8 mouse cellular contexts compared by ENCODE assay signal in the genomic region with DNA sequence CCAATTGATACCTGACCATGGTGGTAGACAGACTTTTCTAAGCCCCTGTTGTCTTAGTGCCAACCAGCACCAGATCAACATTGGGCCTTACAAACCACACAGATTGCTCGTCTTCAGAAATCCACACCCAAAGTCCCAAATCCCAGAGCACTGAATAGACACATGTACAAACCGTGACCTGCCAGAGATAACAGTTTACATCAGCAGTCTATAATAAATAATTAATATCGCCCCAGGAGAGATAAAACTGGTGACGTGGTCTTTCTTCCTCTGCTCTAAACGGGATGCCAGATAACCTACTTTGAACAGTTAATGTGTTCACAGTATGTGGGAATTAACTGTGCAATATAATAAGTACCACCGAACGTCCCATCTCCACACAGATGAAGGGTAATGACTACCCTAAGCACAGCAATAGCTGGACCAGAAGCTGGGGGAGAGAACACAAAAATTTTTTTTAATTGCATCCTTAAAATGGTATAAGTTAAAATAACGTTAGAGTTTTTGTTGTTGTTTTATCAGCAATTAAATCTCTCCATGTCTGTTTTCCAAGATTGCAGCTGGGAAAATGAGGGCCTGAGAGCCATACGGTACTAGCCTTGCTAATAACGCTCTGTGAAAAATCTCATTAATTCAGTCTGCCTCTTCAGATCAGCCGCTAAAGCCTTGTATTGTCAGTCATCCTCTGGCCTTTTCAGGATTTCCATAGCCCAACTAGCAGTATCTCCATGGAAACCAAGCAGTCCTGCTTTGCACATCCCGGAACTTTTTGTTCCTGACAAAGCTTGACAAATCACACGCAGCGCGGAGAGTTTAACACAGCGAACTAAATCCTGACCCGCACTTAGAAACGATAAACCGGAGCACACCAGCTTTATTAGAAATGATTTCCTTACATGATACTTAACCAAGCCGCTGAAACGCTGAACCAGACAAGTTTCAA.
DNase-seq lines count a peak whose midpoint lies in the region; ATAC-seq and TF ChIP-seq lines count a peak whose summit lies in the region.

No protein-coding gene starts in this region.

- no peak overlapping the region for H3K4me3 ChIP-seq in ES-E14 (ENCODE audit: insufficient read depth in 1 of 2, low read depth in 1 of 2, low read length in 2 of 2, poor library complexity in 1 of 2, severe bottlenecking in 1 of 2)
- H3K4me3 ChIP-seq in heart, embryonic 14.5 days (ENCODE audit: control insufficient read depth in 1 of 2, insufficient read depth in 1 of 2, low read depth in 1 of 2, low read length in 2 of 2): peak overlapping the region in 1 of 2 experiments; percentile 20; a peak in 2 of 4 replicates
- H3K4me3 ChIP-seq in neural tube, embryonic 14.5 days (ENCODE audit: low read depth, low read length): no peak overlapping the region

- H3K4me1 ChIP-seq in ES-E14 (ENCODE audit: control insufficient read depth in 2 of 2, insufficient read depth in 2 of 2, low read length in 2 of 2, poor library complexity in 1 of 2): no peaks in the 10 kb centered on the region
- peaks cover 0 to 5% of the 10 kb centered on the region in 2 experiments; a peak in 1 of 4 replicates for H3K4me1 ChIP-seq in heart, embryonic 14.5 days (ENCODE audit: control insufficient read depth in 2 of 2, insufficient read depth in 2 of 2, low read length in 2 of 2)
- H3K4me1 ChIP-seq in neural tube, embryonic 14.5 days (ENCODE audit: control insufficient read depth, insufficient read depth, low read length): peaks cover 23% of the 10 kb centered on the region

- WGBS in heart, embryonic 14.5 days: 24% methylated on average over 21 of the region's 21 CpGs
- WGBS in neural tube, embryonic 14.5 days: 7% methylated on average over 21 of the region's 21 CpGs

- no peaks in the 10 kb centered on the region for H3K9me3 ChIP-seq in ES-E14 (ENCODE audit: control insufficient read depth, insufficient read depth, low read depth, low read length)
- H3K9me3 ChIP-seq in heart, embryonic 14.5 days (ENCODE audit: control insufficient read depth, low read length): no peaks in the 10 kb centered on the region
- no peaks in the 10 kb centered on the region for H3K9me3 ChIP-seq in neural tube, embryonic 14.5 days (ENCODE audit: control insufficient read depth, low read length)

- ATAC-seq in heart, embryonic 14.5 days (ENCODE audit: insufficient number of reproducible peaks, insufficient read depth, low FRiP score, low read depth): no peak
- ATAC-seq in neural tube, embryonic 14.5 days (ENCODE audit: low read depth): peak; percentile 82

- peak overlapping the region; percentile 50 for H3K4me2 ChIP-seq in heart, embryonic 14.5 days (ENCODE audit: low read length)
- H3K4me2 ChIP-seq in neural tube, embryonic 14.5 days (ENCODE audit: low read depth, low read length): peak overlapping the region; percentile 41

- H3K27ac ChIP-seq in ES-E14 (ENCODE audit: insufficient read depth, low read depth, low read length, poor library complexity, severe bottlenecking): no peak overlapping the region
- H3K27ac ChIP-seq in heart, embryonic 14.5 days (replicated peaks in 1 of 2; ENCODE audit: control insufficient read depth in 1 of 2, insufficient read depth in 1 of 2, low read depth in 2 of 2, low read length in 2 of 2): no peak overlapping the region
- H3K27ac ChIP-seq in neural tube, embryonic 14.5 days (ENCODE audit: low read depth, low read length): no peak overlapping the region

- no peaks in the 10 kb centered on the region for H3K36me3 ChIP-seq in ES-E14 (ENCODE audit: control insufficient read depth, insufficient read depth, low read length, poor library complexity, severe bottlenecking)
- H3K36me3 ChIP-seq in heart, embryonic 14.5 days (ENCODE audit: control insufficient read depth, insufficient read depth, low read length): no peaks in the 10 kb centered on the region
- H3K36me3 ChIP-seq in neural tube, embryonic 14.5 days (ENCODE audit: control insufficient read depth, insufficient read depth, low read length): no peaks in the 10 kb centered on the region

- peak; percentile 25 for DNase-seq in ES-E14 (ENCODE audit: low read depth, low spot score)
- DNase-seq in embryo, embryonic 11.5 days (ENCODE audit: low read depth, low spot score): peak; percentile 40
- peak; percentile 38 for DNase-seq in left cerebral cortex, adult 11 months (ENCODE audit: low spot score)
- DNase-seq in urinary bladder, adult 2 months (ENCODE audit: low spot score): no peak
- no peak for DNase-seq in T-cell, adult 2 months (ENCODE audit: low spot score)
- DNase-seq in gastrocnemius, postnatal 4 days (ENCODE audit: low spot score in 2 of 2): no peak

- H3K9ac ChIP-seq in ES-E14 (ENCODE audit: insufficient read depth, low read depth, low read length, poor library complexity, severe bottlenecking): no peak overlapping the region
- peak overlapping the region; percentile 18; the same call in 1 of the 2 replicates for H3K9ac ChIP-seq in heart, embryonic 14.5 days (ENCODE audit: low read length)
- H3K9ac ChIP-seq in neural tube, embryonic 14.5 days (replicated peaks; ENCODE audit: low read depth, low read length): no peak overlapping the region

- no peaks in the 10 kb centered on the region for H3K27me3 ChIP-seq in heart, embryonic 14.5 days (ENCODE audit: control insufficient read depth, insufficient read depth, low read length)
- no peaks in the 10 kb centered on the region for H3K27me3 ChIP-seq in neural tube, embryonic 14.5 days (ENCODE audit: control insufficient read depth, insufficient read depth, low read length)

- in situ Hi-C loops in ES-E14 (cut with MboI; ENCODE audit: low sequenced_read_pairs in 2 of 2, unreplicated experiment in 2 of 2): no loop called here

TF ChIP-seq in ES-E14, 5 proteins besides CTCF, POLR2A, EP300 and RAD21:
- TF ChIP-seq ZC3H11A (IDR thresholded peaks at IDR 0.05; ENCODE audit: borderline replicate concordance, low read depth, low read length): no peak
- TF ChIP-seq ZNF384 (IDR thresholded peaks at IDR 0.05; ENCODE audit: low read depth, low read length): no peak
- no peak for TF ChIP-seq MAFK (IDR thresholded peaks at IDR 0.05; ENCODE audit: insufficient read depth, low read depth, low read length)
- TF ChIP-seq CHD2 (IDR thresholded peaks at IDR 0.05; ENCODE audit: low read depth, low read length): no peak
- TF ChIP-seq HCFC1 (IDR thresholded peaks at IDR 0.05; ENCODE audit: borderline replicate concordance, insufficient read depth, low read length): no peak

Comparison
In these comparisons a context has a peak if more than half of its experiments do, and no peak if none do; other contexts are left out.
1. DNase-seq: peak in ES-E14 (single experiment), embryo, embryonic 11.5 days (single experiment) and left cerebral cortex, adult 11 months (single experiment); none in urinary bladder, adult 2 months (single experiment), T-cell, adult 2 months (single experiment) and gastrocnemius, postnatal 4 days (0 of 2).